Mouse (Mus musculus) spleen, postnatal 14 days (tissue): ENCODE results near the gene Gm16253.
"Not testable (repeated sequence)": the region's sequence is repeated elsewhere in the genome, so short reads cannot be mapped to it uniquely, and the experiment has no call there.

Experiments used
- DNase-seq, 2 experiments: peaks; one replicate each; pipeline ENCODE4 v3.0.0; 2021 to 2022; ENCODE audit warnings: low spot score in 2 of 2

The Gm16253 gene

DNA sequence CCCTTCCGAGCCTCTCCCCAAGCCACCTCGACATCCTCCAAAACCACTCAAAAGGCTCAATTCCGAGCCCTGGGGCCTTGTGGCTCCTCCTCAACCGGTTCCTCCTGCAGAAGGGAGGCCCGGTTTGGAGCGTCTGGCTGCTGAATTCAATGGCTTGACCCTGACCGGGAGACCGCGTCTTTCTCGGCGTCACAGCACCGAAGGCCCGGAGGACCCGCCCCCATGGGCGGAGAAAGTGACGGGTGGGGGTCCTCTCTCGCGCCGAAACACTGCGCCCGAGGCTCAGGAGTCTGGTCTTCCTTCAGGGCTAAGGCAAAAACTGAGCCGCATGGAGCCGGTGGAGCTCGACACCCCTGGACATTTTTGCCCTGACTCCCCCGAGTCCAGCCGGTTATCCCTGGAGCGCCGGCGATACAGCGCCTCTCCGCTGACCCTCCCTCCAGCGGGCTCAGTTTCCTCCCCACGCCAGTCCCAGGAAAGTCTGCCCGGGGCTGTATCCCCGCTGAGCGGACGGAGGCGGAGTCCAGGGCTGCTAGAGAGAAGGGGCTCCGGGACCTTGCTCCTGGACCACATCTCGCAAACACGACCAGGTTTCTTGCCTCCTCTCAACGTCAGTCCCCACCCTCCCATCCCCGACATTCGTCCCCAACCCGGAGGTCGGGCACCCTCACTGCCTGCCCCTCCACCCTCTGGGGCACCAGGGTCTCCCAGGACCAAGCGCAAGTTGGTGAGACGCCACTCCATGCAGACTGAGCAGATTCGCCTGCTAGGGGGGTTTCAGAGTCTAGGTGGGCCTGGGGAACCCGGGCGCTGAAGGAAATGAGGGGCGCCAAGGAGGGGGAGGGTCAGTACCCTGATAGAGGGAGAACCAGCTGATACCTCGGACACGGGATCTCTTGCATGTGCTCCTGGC lies 21.6 kb downstream of the Gm16253 start:
- no peak for DNase-seq

DNA sequence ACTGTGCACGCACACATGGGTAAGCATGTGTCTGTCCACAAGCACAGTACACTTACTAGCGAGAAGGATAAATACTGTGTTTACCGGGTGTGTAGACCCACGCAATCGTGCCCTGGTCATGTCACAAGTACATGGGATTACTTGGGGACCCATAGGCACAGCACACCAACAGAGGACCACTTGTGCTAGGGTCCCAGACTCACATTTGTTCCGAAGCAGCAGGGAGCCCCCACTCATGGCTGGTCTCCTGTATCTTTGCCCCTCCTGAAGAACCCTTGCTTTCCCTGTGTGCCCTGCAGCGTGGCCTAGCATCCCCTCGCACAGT lies 22.2 kb downstream of the Gm16253 start:
- DNase-seq, result no peak

- no peak for DNase-seq
These were observed 22.6 kb downstream of the Gm16253 start for GRCm38 (mm10) chr3:96599411-96599810.

DNA sequence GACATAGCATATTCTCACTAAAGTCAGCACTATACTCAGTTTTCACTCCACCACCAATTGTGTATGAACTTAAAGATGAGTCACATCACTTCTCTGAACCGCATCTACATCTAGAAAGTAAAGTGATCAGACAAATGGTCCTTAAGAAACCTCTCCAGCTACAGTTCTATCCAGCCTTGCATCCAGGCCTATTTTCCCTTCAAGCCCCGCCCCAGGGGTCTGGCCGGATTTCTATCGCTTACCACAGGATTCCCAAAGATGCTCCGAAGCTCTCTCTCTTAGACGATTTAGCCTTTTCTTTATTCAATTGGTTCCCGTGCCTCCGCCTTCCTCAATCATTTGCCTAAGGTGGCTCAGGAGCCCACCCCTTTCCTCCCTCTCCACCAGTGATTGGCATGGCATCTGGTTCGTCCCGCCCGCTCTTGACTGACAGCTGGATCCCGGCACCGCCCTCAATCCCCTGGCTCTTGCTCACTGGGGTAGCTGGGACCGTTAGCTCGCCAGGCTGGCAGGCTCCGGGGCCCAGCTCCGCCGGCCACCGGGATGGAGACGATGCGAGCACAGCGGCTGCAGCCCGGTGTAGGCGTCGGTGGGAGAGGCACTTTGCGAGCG lies 24.0 kb downstream of the Gm16253 start, which contains the start of gene Lix1l:
TSS of gene Lix1l (plus strand) at position 511 of the 612 bp plus-strand sequence.
- peak; percentile 55 to 66 for DNase-seq

GRCm38 (mm10) chr3:96601251-96601787 lies 24.5 kb downstream of the Gm16253 start:
- DNase-seq, result no peak

DNA sequence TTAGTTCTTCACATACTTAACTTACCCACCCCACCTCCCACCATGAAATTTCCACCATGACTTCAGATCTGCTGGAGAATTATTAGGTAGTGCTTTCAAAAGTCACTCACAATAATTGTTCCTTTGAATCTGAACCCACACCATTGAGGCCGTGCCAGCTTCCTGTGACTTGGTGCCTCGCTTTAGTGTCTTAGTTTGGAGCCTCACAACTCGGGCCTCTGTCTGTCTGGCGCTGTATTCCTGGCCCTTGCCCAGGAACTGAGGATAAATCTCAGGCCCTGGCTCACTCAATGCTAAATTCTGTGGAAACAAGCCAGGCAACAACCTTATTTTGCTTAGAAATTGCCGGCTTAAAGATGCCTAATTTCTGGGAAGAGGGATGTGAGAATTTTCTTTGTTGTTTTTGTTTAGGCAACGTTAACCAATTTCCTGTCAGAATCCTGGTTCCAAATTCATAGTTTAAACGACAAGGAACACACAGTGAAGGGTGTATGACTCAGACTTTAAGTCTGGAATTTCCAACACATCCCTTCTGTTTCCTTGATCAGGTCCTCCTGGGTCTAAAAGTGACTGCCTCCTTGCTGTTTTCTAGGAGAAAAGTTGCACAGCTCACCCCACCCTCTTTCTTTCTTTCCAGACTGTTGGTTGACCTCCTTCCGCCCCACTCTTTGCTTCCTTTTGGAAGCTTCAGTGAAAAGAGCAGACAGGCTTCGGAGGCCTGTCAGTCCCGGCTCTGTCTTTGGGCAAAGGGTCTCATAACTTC lies 25.3 kb downstream of the Gm16253 start:
- DNase-seq, result no peak

GRCm38 (mm10) chr3:96602704-96603084 lies 25.9 kb downstream of the Gm16253 start:
- no peak for DNase-seq

GRCm38 (mm10) chr3:96603311-96603710 lies 26.5 kb downstream of the Gm16253 start:
- DNase-seq, result no peak

GRCm38 (mm10) chr3:96606007-96606406 lies 29.2 kb downstream of the Gm16253 start:
- DNase-seq, result not testable (repeated sequence)

DNA sequence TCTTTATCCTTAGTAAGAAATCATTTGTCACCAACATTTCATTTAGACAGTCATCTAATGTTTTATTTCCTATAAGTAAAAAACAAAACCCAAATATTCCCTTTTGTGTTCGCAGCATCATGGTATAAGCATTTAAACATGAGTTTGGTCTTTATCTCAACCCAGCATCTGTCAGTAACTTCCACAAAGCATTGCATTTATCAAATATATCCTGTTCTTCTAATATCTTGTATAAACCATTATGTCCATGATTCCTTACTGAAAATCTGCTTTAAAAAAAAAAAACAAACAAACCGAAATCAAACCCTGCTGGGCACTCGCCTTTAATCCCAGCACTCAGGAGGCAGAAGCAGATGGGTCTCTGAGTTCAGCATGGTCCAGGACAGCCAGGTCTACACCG lies 29.8 kb downstream of the Gm16253 start:
- DNase-seq, result no peak

DNA sequence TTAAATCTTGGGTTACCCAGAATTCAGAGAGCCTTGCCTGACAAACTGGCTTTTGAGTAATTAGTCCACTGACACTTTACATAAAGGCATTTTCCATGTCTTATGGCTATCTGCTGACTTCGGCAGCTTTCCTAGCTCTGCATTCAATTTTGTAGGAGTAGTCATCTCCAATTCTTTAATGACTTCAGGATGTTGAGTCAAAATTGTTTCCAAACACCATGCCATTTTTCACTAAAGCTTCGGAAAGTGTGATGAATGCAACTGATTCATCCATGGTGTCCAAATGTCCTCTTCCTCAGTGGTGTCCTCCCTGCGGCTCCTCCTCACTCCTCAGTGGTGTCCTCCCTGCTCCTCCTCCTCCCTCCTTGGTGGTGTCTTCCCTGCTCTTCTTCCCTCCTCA lies 41.2 kb downstream of the Gm16253 start:
- no peak for DNase-seq

- no peak for DNase-seq
These were observed 46.4 kb downstream of the Gm16253 start for GRCm38 (mm10) chr3:96623201-96623600.

DNA sequence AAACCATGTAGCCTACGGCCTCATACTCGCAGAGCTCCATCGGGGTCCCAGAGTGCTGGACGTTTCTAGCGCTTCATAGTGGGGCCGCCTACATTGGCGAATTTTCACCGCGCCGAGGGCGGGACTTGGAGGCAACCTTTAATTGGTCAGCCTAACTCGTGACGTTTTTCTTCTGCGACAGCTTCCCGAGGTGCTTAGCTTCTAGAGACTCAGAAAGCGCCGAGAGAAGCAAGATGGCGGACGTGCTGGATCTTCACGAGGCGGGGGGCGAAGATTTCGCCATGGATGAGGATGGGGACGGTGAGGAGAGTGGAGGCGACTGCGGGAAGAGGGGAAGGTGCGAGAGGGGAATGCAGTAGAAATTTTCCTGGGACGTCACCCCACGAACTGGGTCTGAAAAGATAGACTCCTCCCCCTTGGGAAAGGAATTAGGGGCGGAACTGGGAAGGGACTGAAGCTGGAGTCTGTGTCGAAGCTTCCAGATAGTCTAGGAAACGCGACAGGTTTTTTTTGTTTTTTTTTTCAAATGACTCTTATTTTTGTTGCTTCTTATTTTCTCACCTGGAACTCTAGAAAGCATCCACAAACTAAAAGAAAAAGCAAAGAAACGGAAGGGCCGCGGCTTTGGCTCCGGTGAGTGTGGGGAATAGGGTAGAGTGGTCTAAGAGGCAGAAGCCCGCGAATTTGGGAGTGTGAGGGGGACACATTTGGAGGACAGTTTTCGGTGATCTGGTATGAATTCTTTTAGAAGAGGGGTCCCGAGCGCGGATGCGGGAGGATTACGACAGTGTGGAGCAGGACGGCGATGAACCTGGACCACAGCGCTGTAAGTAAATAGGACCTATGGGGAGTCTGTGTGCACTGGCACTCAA lies 53.2 kb downstream of the Gm16253 start, which contains the start of gene Rbm8a:
TSS of gene Rbm8a (plus strand) at position 205 of the 872 bp plus-strand sequence.
- peak; percentile 85 to 93 for DNase-seq
